Mouse (Mus musculus): ENCODE data around the gene Acap3. TPM values are rescaled to one million over a fixed set of nuclear protein-coding genes. Genes with fewer than 3 reads are reported as not detected.

Gene Acap3
- total RNA-seq, 2 experiments from 2014 or later = 8.6 to 8.8 TPM

DNA sequence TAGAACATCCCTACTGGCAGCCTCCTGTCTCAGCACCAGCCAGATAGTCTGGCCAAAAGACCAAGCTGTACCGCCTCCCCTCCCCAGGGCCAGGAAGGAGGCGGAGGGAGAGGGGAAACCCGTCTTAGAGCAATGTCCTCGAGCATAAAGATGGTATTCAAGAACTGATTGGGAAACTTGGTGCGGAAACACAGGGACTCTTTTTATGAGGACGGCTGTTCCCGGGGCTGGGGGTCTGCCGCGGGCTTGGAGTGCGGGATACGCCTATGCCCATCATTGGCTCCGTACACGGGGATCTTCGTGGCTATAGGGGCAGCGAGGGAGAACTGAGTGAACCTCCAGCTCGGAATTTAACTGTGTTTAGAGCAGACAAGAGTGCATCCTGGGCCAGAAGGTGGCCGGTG is 51.4 kb downstream of the Acap3 start:
- peak in 1 of 2 experiments; percentile 59 for DNase-seq

GRCm38 (mm10) chr4:155943534-155944249 is 52.1 kb downstream of the Acap3 start, which contains the start of gene Ube2j2:
Gene Ube2j2, plus strand, starts transcription at chr4:155943831.
- DNase-seq = peak; percentile 98 to 99

DNA sequence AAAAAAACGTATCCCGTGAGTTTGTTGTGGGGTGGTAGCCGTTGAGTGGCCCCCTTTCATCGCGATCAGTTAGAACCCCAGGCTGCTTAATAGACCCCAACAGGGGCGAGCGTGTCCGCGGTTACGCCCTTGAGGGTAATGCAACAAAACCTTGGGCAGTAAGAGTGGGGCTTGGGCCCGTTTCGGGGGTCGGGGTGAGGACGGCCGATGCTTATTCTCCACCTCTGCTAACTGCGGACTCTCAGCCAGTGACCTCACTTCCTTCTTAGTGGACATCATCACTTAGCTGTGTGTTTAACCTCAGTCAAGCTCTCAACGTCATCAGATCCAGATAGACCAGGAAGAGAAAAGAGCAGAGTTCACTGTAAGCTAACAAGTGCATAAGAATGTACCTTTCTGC is 52.6 kb downstream of the Acap3 start:
- no peak for DNase-seq

- DNase-seq = peak in 1 of 2 experiments; percentile 0
Observed at GRCm38 (mm10) chr4:155947094-155947493, 55.5 kb downstream of the Acap3 start.

DNA sequence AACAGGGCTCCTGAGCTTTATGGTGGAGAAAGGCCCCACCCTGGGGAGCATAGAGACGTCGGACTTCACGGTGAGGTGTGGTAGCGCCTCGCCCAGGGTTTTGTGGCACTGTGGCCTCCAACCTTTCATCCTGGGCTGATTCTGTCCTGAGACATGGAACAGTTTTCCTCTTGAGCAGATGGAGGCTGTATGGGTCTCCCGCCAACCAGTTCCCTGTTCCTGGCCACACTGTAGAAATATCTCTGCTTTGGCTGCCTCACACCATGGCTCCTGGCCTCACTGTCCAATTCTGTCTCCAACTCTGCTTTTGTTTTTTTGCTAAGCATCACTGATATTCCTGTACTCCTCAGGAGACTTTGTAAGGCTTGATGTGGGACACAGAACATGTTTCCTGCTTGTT is 63.9 kb downstream of the Acap3 start:
- no peak for DNase-seq

Small RNA genes within 50 kb of the gene (microRNA-seq; reads per million reads assigned to microRNA genes)
- gene Gm22991 = 0 reads per million in 2 experiments

Other genes starting within 250 kb of the Acap3 start
- gene Gm10563, start 246.4 kb upstream of the Acap3 start, total RNA-seq (2021) = not detected
- gene Mmp23, start 238.4 kb upstream of the Acap3 start, total RNA-seq (2021) = 1 to 10 TPM; 7.0 to 7.2 TPM
- gene Mib2, start 222.6 kb upstream of the Acap3 start, total RNA-seq (2021) = 10 to 100 TPM; 24.1 to 24.7 TPM
- 1 to 10 TPM; 1.1 to 1.8 TPM for gene Fndc10, start 197.5 kb upstream of the Acap3 start, total RNA-seq (2021)
- 10 to 100 TPM; 42.9 to 50.7 TPM for gene Ssu72, start 187.0 kb upstream of the Acap3 start, total RNA-seq (2021)
- under 1 TPM; 0.25 to 0.39 TPM for gene Tmem240, start 157.0 kb upstream of the Acap3 start, total RNA-seq (2021)
- 10 to 100 TPM; 44.6 to 44.8 TPM for gene Atad3a, start 130.7 kb upstream of the Acap3 start, total RNA-seq (2021)
- 10 to 100 TPM in 1 of 2 experiments, 1 to 10 TPM in 1; 7.1 to 14.6 TPM for gene Vwa1, start 117.1 kb upstream of the Acap3 start, total RNA-seq (2021)
- under 1 TPM; 0.42 to 0.85 TPM for gene Tmem88b, start 105.9 kb upstream of the Acap3 start, total RNA-seq (2021)
- gene Ankrd65, start 101.4 kb upstream of the Acap3 start, total RNA-seq (2021) = not detected
- gene Mrpl20, start 88.9 kb upstream of the Acap3 start, total RNA-seq (2021) = 10 to 100 TPM; 76.7 to 79.8 TPM
- 10 to 100 TPM; 17.9 to 25.7 TPM for gene Ccnl2, start 79.3 kb upstream of the Acap3 start, total RNA-seq (2021)
- gene Aurkaip1, start 60.5 kb upstream of the Acap3 start, total RNA-seq (2021) = 100 to 1,000 TPM; 106 to 108 TPM
- 10 to 100 TPM; 22.0 to 26.6 TPM for gene Mxra8, start 52.1 kb upstream of the Acap3 start, total RNA-seq (2021)
- 10 to 100 TPM; 45.0 to 51.5 TPM for gene Dvl1, start 44.4 kb upstream of the Acap3 start, total RNA-seq (2021)
- gene Tas1r3, start 28.5 kb upstream of the Acap3 start, total RNA-seq (2021) = under 1 TPM; 0.22 to 0.23 TPM
- gene Cptp, start 22.4 kb upstream of the Acap3 start, total RNA-seq (2021) = 1 to 10 TPM; 6.2 to 8.0 TPM
- 10 to 100 TPM; 14.7 to 14.9 TPM for gene Ints11, start 22.3 kb upstream of the Acap3 start, total RNA-seq (2021)
- 10 to 100 TPM; 10.4 to 12.8 TPM for gene Pusl1, start within 50 bp of the Acap3 start, total RNA-seq (2021)
- gene Ube2j2, start 52.0 kb downstream of the Acap3 start, total RNA-seq (2021) = 10 to 100 TPM; 53.0 to 55.9 TPM
- gene C1qtnf12, start 70.5 kb downstream of the Acap3 start, total RNA-seq (2021) = 10 to 100 TPM; 17.0 to 22.4 TPM
- 1 to 10 TPM; 2.7 to 3.1 TPM for gene B3galt6, start 100.8 kb downstream of the Acap3 start, total RNA-seq (2021)
- 10 to 100 TPM; 82.1 to 89.0 TPM for gene Sdf4, start 101.0 kb downstream of the Acap3 start, total RNA-seq (2021)
- gene Tnfrsf4, start 122.0 kb downstream of the Acap3 start, total RNA-seq (2021) = 1 to 10 TPM in 1 of 2 experiments, under 1 TPM in 1; 0.25 to 1.0 TPM
- under 1 TPM; 0.45 to 0.49 TPM for gene Tnfrsf18, start 134.3 kb downstream of the Acap3 start, total RNA-seq (2021)
- gene Ttll10, start 167.6 kb downstream of the Acap3 start, total RNA-seq (2021) = under 1 TPM in 1 of 2 experiments, not detected in 1; 0.33 TPM
- gene 9430015G10Rik, start 218.2 kb downstream of the Acap3 start, total RNA-seq (2021) = 1 to 10 TPM; 2.0 to 3.0 TPM
- gene Rnf223, start 238.7 kb downstream of the Acap3 start, total RNA-seq (2021) = under 1 TPM; 0.07 to 0.15 TPM

Measured in heart, adult 18-20 months (tissue).